Mouse (Mus musculus) MEL (cell line): Measurements from ENCODE around the gene Nrg4. TPM values are rescaled to one million over a fixed set of nuclear protein-coding genes. Genes with fewer than 3 reads are reported as not detected.

ENCODE experiments used
- DNase-seq: peaks from one replicate; pipeline ENCODE4 v3.0.0; 2011; ENCODE audit warnings: low read depth, low spot score
- H3K27ac ChIP-seq: 2 replicates; pipeline ENCODE4 v1.5.1; 2012; ENCODE audit warnings: low read depth, mild to moderate bottlenecking, control low read depth, low read length, moderate library complexity; ENCODE audit not compliant: control insufficient read depth
- H3K27me3 ChIP-seq, 2 experiments: fragments of 150-350 bp in 1 of 2; sonication (generic) in 1 of 2; 2 replicates each; pipeline ENCODE4 v1.6.1; 2012; ENCODE audit warnings: low read length in 2 of 2, mild to moderate bottlenecking in 2 of 2, improper control_type of control experiment in 1 of 2, moderate library complexity in 1 of 2; ENCODE audit not compliant: insufficient read depth in 2 of 2, control insufficient read depth in 1 of 2
- H3K36me3 ChIP-seq, 2 experiments: 2 replicates each; pipeline ENCODE4 v1.6.1; 2012 to 2014; ENCODE audit warnings: low read length in 2 of 2, improper control_type of control experiment in 1 of 2, inconsistent platforms in 1 of 2, mild to moderate bottlenecking in 1 of 2; ENCODE audit not compliant: insufficient read depth in 2 of 2, control insufficient read depth in 1 of 2
- H3K4me1 ChIP-seq, 2 experiments: fragments of 150-350 bp in 1 of 2; sonication (generic) in 1 of 2; 2 replicates each; pipeline ENCODE4 v1.6.1; 2012; ENCODE audit warnings: low read length in 2 of 2, improper control_type of control experiment in 1 of 2, mild to moderate bottlenecking in 1 of 2; ENCODE audit not compliant: insufficient read depth in 2 of 2, control insufficient read depth in 1 of 2
- H3K4me3 ChIP-seq, 2 experiments: fragments of 150-350 bp in 1 of 2; sonication (generic) in 1 of 2; 2 replicates each; pipeline ENCODE4 v1.5.1; 2012; ENCODE audit warnings: low read depth in 2 of 2, low read length in 2 of 2, mild to moderate bottlenecking in 2 of 2, moderate library complexity in 2 of 2, control low read depth in 1 of 2, improper control_type of control experiment in 1 of 2; ENCODE audit not compliant: control insufficient read depth in 1 of 2, insufficient read depth in 1 of 2
- H3K79me2 ChIP-seq: 2 replicates; pipeline ENCODE4 v1.6.1; 2012; ENCODE audit warnings: mild to moderate bottlenecking, low read length, moderate library complexity; ENCODE audit not compliant: control insufficient read depth, poor library complexity, insufficient read depth
- H3K9ac ChIP-seq: 2 replicates; pipeline ENCODE4 v1.6.1; 2012; ENCODE audit warnings: low read depth, mild to moderate bottlenecking, control low read depth, low read length, moderate library complexity; ENCODE audit not compliant: control insufficient read depth, poor library complexity, severe bottlenecking
- H3K9me3 ChIP-seq: fragments of 150-350 bp; sonication (generic); replicated peaks from 2 replicates; pipeline ENCODE4 v1.6.1; 2012; ENCODE audit warnings: mild to moderate bottlenecking, low read length, improper control_type of control experiment, moderate library complexity; ENCODE audit not compliant: insufficient read depth
- BHLHE40 ChIP-seq: IDR thresholded peaks from 2 replicates; pipeline ENCODE4 v1.6.1; 2012; ENCODE audit warnings: low read depth, mild to moderate bottlenecking, inconsistent platforms, low read length, improper control_type of control experiment, borderline replicate concordance
- CHD1 ChIP-seq: IDR thresholded peaks from 2 replicates; pipeline ENCODE4 v1.6.1; 2012; ENCODE audit warnings: low read depth, mild to moderate bottlenecking, inconsistent platforms, low read length, improper control_type of control experiment
- CHD2 ChIP-seq: IDR thresholded peaks from 2 replicates; pipeline ENCODE4 v1.6.1; 2011; ENCODE audit warnings: low read length, improper control_type of control experiment
- CTCF ChIP-seq, 3 experiments: IDR thresholded peaks in 2 of 3; conservative IDR thresholded peaks in 1 of 3; 2 replicates each; pipeline ENCODE4 v1.5.1; 2011 to 2012; ENCODE audit warnings: low read length in 3 of 3, low read depth in 2 of 3, mild to moderate bottlenecking in 2 of 3, improper control_type of control experiment in 1 of 3, inconsistent platforms in 1 of 3, mixed read lengths in 1 of 3, moderate library complexity in 1 of 3; ENCODE audit not compliant: control insufficient read depth in 1 of 3, insufficient read depth in 1 of 3, poor library complexity in 1 of 3, severe bottlenecking in 1 of 3
- E2F4 ChIP-seq: IDR thresholded peaks from 2 replicates; pipeline ENCODE4 v1.6.1; 2011; ENCODE audit warnings: low read depth, low read length, improper control_type of control experiment, borderline replicate concordance
- ETS1 ChIP-seq: IDR thresholded peaks from 2 replicates; pipeline ENCODE4 v1.6.1; 2012; ENCODE audit warnings: low read depth, mild to moderate bottlenecking, inconsistent platforms, low read length, improper control_type of control experiment, moderate library complexity
- GABPA ChIP-seq: IDR thresholded peaks from 2 replicates; pipeline ENCODE4 v1.6.1; 2012; ENCODE audit warnings: low read depth, mild to moderate bottlenecking, inconsistent platforms, low read length, improper control_type of control experiment, moderate library complexity
- JUND ChIP-seq: IDR thresholded peaks from 2 replicates; pipeline ENCODE4 v1.6.1; 2011; ENCODE audit warnings: low read depth, mild to moderate bottlenecking, improper control_type of control experiment, low read length
- MAFK ChIP-seq: IDR thresholded peaks from 2 replicates; pipeline ENCODE4 v1.6.1; 2011; ENCODE audit warnings: low read depth, mild to moderate bottlenecking, low read length, improper control_type of control experiment, borderline replicate concordance
- MAX ChIP-seq: IDR thresholded peaks from 2 replicates; pipeline ENCODE4 v1.6.1; 2011; ENCODE audit warnings: low read length, improper control_type of control experiment
- MEF2A ChIP-seq: IDR thresholded peaks from 2 replicates; pipeline ENCODE4 v1.6.1; 2014; ENCODE audit warnings: low read depth, mild to moderate bottlenecking, inconsistent platforms, low read length, improper control_type of control experiment; ENCODE audit not compliant: poor library complexity, insufficient replicate concordance, severe bottlenecking; ENCODE audit errors: extremely low read depth
- MXI1 ChIP-seq: IDR thresholded peaks from 2 replicates; pipeline ENCODE4 v1.6.1; 2011; ENCODE audit warnings: mild to moderate bottlenecking, low read depth, low read length, improper control_type of control experiment
- MYB ChIP-seq: IDR thresholded peaks from 2 replicates; pipeline ENCODE4 v1.6.1; 2011; ENCODE audit warnings: mild to moderate bottlenecking, low read depth, low read length, improper control_type of control experiment
- NELFE ChIP-seq: IDR thresholded peaks from 2 replicates; pipeline ENCODE4 v1.6.1; 2011; ENCODE audit warnings: low read depth, low read length, improper control_type of control experiment
- NRF1 ChIP-seq: IDR thresholded peaks from 2 replicates; pipeline ENCODE4 v1.6.1; 2014; ENCODE audit warnings: low read depth, mild to moderate bottlenecking, inconsistent platforms, low read length, improper control_type of control experiment, moderate library complexity; ENCODE audit not compliant: poor library complexity, insufficient read depth, severe bottlenecking
- POLR2A ChIP-seq, 2 experiments: IDR thresholded peaks; 2 replicates each; pipeline ENCODE4 v1.6.1; 2011 to 2012; ENCODE audit warnings: low read length in 2 of 2, mild to moderate bottlenecking in 2 of 2, control low read depth in 1 of 2, improper control_type of control experiment in 1 of 2, low read depth in 1 of 2, moderate library complexity in 1 of 2; ENCODE audit not compliant: control insufficient read depth in 1 of 2, insufficient read depth in 1 of 2, poor library complexity in 1 of 2
- POLR2AphosphoS2 ChIP-seq: IDR thresholded peaks from 2 replicates; pipeline ENCODE4 v1.6.1; 2011; ENCODE audit warnings: low read length, improper control_type of control experiment
- POLR2AphosphoS5 ChIP-seq: IDR thresholded peaks from 2 replicates; pipeline ENCODE4 v1.6.1; 2012; ENCODE audit warnings: low read depth, borderline replicate concordance, mild to moderate bottlenecking, inconsistent platforms, low read length, moderate library complexity, mixed read lengths
- RAD21 ChIP-seq: IDR thresholded peaks from 2 replicates; pipeline ENCODE4 v1.6.1; 2011; ENCODE audit warnings: mild to moderate bottlenecking, low read depth, low read length, improper control_type of control experiment
- RCOR1 ChIP-seq: IDR thresholded peaks from 2 replicates; pipeline ENCODE4 v1.6.1; 2012; ENCODE audit warnings: low read depth, mild to moderate bottlenecking, inconsistent platforms, low read length, improper control_type of control experiment
- SIN3A ChIP-seq: IDR thresholded peaks from 2 replicates; pipeline ENCODE4 v1.6.1; 2012; ENCODE audit warnings: low read length, improper control_type of control experiment, inconsistent platforms
- SMC3 ChIP-seq: IDR thresholded peaks from 2 replicates; pipeline ENCODE4 v1.6.1; 2011; ENCODE audit warnings: low read depth, low read length, improper control_type of control experiment
- TAL1 ChIP-seq: IDR thresholded peaks from 2 replicates; pipeline ENCODE4 v1.6.1; 2012; ENCODE audit warnings: mild to moderate bottlenecking, inconsistent platforms, low read length, moderate library complexity, mixed read lengths
- TBP ChIP-seq: IDR thresholded peaks from 2 replicates; pipeline ENCODE4 v1.8.0; 2011; ENCODE audit warnings: low read depth, low read length, improper control_type of control experiment
- UBTF ChIP-seq: IDR thresholded peaks from 2 replicates; pipeline ENCODE4 v1.6.1; 2012; ENCODE audit warnings: low read depth, mild to moderate bottlenecking, inconsistent platforms, low read length, improper control_type of control experiment, moderate library complexity, borderline replicate concordance; ENCODE audit not compliant: insufficient read depth
- USF1 ChIP-seq: IDR thresholded peaks from 2 replicates; pipeline ENCODE4 v1.6.1; 2014; ENCODE audit warnings: low read depth, mild to moderate bottlenecking, inconsistent platforms, low read length, improper control_type of control experiment, moderate library complexity
- USF2 ChIP-seq, 2 experiments: IDR thresholded peaks; 2 replicates each; pipeline ENCODE4 v1.6.1; 2011 to 2012; ENCODE audit warnings: improper control_type of control experiment in 2 of 2, low read length in 2 of 2, borderline replicate concordance in 1 of 2, inconsistent platforms in 1 of 2, low read depth in 1 of 2, mild to moderate bottlenecking in 1 of 2; ENCODE audit not compliant: insufficient read depth in 1 of 2
- ZC3H11A ChIP-seq: IDR thresholded peaks from 2 replicates; pipeline ENCODE4 v1.6.1; 2012; ENCODE audit warnings: low read depth, mild to moderate bottlenecking, inconsistent platforms, low read length, improper control_type of control experiment
- ZNF384 ChIP-seq: IDR thresholded peaks from 2 replicates; pipeline ENCODE4 v1.6.1; 2012; ENCODE audit warnings: low read depth, mild to moderate bottlenecking, inconsistent platforms, low read length, improper control_type of control experiment
- polyA plus RNA-seq, 2 experiments: library from polyadenylated mRNA; stranded (reverse) in 1 of 2; unstranded in 1 of 2; fragments of >175 nt in 1 of 2; fragments of >200 nt in 1 of 2; gene quantifications; 2 replicates each; pipeline versions ENCODE4 v1.2.1 to v1.2.4; 2012; ENCODE audit warnings: low replicate concordance in 2 of 2, low read depth in 1 of 2; ENCODE audit not compliant: insufficient read length in 2 of 2, insufficient read depth in 1 of 2, missing spikeins in 1 of 2
- total RNA-seq: library from RNA; depleted of rRNA; stranded (reverse); fragments of 300-350 nt; gene quantifications from 2 replicates; pipeline ENCODE4 v1.2.3, GENCODE M21; 2012

The Nrg4 gene
- total and polyA plus RNA-seq, 3 experiments = 0.08 to 0.67 TPM; not detected in 1

GRCm38 (mm10) chr9:55199348-55199747 is 127.3 kb downstream of the Nrg4 start:
- Histone ChIP-seq H3K9ac (no peak overlapping the region), H3K27ac (no peak overlapping the region), H3K4me1 (no peaks in the 10 kb centered on the region), H3K79me2 (no peaks in the 10 kb centered on the region), H3K27me3 (no peaks in the 10 kb centered on the region), H3K9me3 (no peaks in the 10 kb centered on the region), H3K4me3 (no peak overlapping the region), H3K36me3 (peaks cover 0 to 9% of the 10 kb centered on the region in 2 experiments; a peak in 3 of 4 replicates)
- TF ChIP-seq SMC3 (no peak), NRF1 (no peak), MYB (no peak), NELFE (no peak), USF2 (IDR thresholded peaks at IDR 0.05; ENCODE audit: borderline replicate concordance in 1 of 2, insufficient read depth in 1 of 2, low read depth in 1 of 2, low read length in 2 of 2) (no peak), MEF2A (no peak), ZC3H11A (no peak), RAD21 (no peak), SIN3A (no peak), UBTF (no peak), ZNF384 (no peak), USF1 (no peak), MXI1 (no peak), RCOR1 (no peak), CTCF (IDR thresholded peaks at IDR 0.05 in 2 of 3, conservative IDR thresholded peaks at IDR 0.05 in 1 of 3; ENCODE audit: control insufficient read depth in 1 of 3, insufficient read depth in 1 of 3, low read depth in 2 of 3, low read length in 3 of 3, poor library complexity in 1 of 3, severe bottlenecking in 1 of 3) (no peak), CHD2 (no peak), E2F4 (no peak), MAX (no peak)
- no peak for DNase-seq

- Histone ChIP-seq H3K36me3 (peaks cover 0 to 11% of the 10 kb centered on the region in 2 experiments; a peak in 3 of 4 replicates), H3K79me2 (no peaks in the 10 kb centered on the region), H3K9ac (no peak overlapping the region)
- no peak for TF ChIP-seq POLR2AphosphoS2
- TF ChIP-seq POLR2A (IDR thresholded peaks at IDR 0.05; ENCODE audit: control insufficient read depth in 1 of 2, insufficient read depth in 1 of 2, low read depth in 1 of 2, low read length in 2 of 2, poor library complexity in 1 of 2) = no peak
- TF ChIP-seq BHLHE40 = no peak
- TF ChIP-seq SMC3 = no peak
- no peak for TF ChIP-seq GABPA
- TF ChIP-seq MYB = no peak
- no peak for TF ChIP-seq TBP
- TF ChIP-seq CHD1 = no peak
- no peak for TF ChIP-seq ZNF384
- TF ChIP-seq JUND = no peak
- TF ChIP-seq NRF1 = no peak
- TF ChIP-seq SIN3A = no peak
- no peak for TF ChIP-seq TAL1
- no peak for TF ChIP-seq POLR2AphosphoS5
- no peak for TF ChIP-seq NELFE
- no peak for TF ChIP-seq MAFK
- no peak for TF ChIP-seq ETS1
- TF ChIP-seq, all 39 proteins: peak for 0
- Histone ChIP-seq H3K9me3 (no peaks in the 10 kb centered on the region), H3K4me3 (no peak overlapping the region), H3K4me1 (no peaks in the 10 kb centered on the region), H3K27me3 (no peaks in the 10 kb centered on the region), H3K27ac (no peak overlapping the region)
- DNase-seq = peak; percentile 19
These were observed 128.4 kb downstream of the Nrg4 start for GRCm38 (mm10) chr9:55198260-55198659.
